Mouse (Mus musculus): ENCODE measurements around the gene Arg2. TPM values are rescaled to one million over a fixed set of nuclear protein-coding genes. Genes with fewer than 3 reads are reported as not detected.

The Arg2 gene
- polyA plus RNA-seq, 1 experiment, result 18.0 TPM

DNA sequence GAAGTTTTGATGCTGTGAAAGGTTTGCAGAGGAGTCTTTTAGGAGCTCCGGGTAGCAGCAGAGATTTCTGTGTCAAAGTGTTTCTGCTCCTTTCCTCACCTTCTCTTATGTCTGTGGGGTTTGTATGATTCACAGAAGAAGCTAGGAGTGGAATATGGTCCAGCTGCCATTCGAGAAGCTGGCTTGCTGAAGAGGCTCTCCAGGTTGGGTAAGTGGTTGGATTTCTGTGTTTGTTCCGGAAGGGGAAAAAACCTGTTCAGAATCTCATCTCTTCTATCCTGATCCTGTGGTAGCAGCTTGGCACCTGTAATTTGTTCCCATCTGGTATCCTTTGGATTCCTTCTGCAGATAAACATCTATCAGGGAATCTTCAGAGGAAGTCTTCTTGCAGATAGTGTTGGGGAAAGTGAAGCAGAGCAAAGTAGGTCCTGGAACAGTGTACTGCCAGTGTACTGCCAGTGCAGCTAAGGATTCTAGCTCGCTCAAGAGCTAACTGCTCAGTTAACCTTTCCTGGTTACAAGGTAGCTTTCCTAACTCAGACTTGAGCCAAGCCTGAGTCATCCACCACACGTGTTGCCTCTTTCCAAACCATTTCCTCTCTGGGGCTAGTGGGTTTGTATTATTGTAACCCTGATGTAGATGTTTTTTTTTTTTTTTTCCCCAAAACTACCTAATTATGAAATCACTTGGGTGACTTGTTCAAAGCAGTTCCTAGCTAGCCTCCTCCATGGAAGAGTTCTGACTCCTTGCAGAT is 1.3 kb downstream of the Arg2 start:
- DNase-seq (ENCODE audit: low read depth), result no peak
- TF ChIP-seq POLR2A (IDR thresholded peaks at IDR 0.05; ENCODE audit: borderline replicate concordance, extremely low read depth, insufficient read depth, insufficient read length, poor library complexity, severe bottlenecking) (no peak), CTCF (IDR thresholded peaks at IDR 0.05; ENCODE audit: borderline replicate concordance, extremely low read depth, insufficient read depth, insufficient read length) (no peak)

- no peak for TF ChIP-seq POLR2A (IDR thresholded peaks at IDR 0.05; ENCODE audit: borderline replicate concordance, extremely low read depth, insufficient read depth, insufficient read length, poor library complexity, severe bottlenecking)
- TF ChIP-seq CTCF (IDR thresholded peaks at IDR 0.05; ENCODE audit: borderline replicate concordance, extremely low read depth, insufficient read depth, insufficient read length), result no peak
- no peak for DNase-seq (ENCODE audit: low read depth)
These were observed 4.1 kb downstream of the Arg2 start for GRCm38 (mm10) chr12:79134676-79135075.

DNA sequence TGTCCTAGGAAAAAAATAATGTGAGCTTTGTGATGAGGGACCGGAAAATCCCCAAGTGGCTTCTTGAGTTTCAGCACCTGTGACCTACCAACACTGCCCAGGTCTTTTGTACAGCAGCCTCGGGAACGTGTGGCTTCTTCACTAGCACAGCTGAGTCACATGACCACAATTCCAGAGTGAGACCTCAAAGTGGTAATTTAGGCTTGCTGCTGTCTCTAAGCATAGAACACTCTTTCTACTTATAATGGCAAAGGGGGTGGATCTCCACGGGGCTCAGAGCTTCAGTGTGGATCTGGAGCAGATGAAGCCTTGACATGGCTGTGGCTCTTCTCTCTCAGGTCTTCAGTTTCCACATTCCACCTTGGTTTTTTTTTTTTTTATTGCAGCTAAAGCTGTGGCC is 4.5 kb downstream of the Arg2 start:
- TF ChIP-seq POLR2A (IDR thresholded peaks at IDR 0.05; ENCODE audit: borderline replicate concordance, extremely low read depth, insufficient read depth, insufficient read length, poor library complexity, severe bottlenecking), result no peak
- no peak for TF ChIP-seq CTCF (IDR thresholded peaks at IDR 0.05; ENCODE audit: borderline replicate concordance, extremely low read depth, insufficient read depth, insufficient read length)
- DNase-seq (ENCODE audit: low read depth), result no peak

GRCm38 (mm10) chr12:79136949-79137348 is 6.4 kb downstream of the Arg2 start:
- no peak for DNase-seq (ENCODE audit: low read depth)
- TF ChIP-seq POLR2A (IDR thresholded peaks at IDR 0.05; ENCODE audit: borderline replicate concordance, extremely low read depth, insufficient read depth, insufficient read length, poor library complexity, severe bottlenecking), result no peak
- no peak for TF ChIP-seq CTCF (IDR thresholded peaks at IDR 0.05; ENCODE audit: borderline replicate concordance, extremely low read depth, insufficient read depth, insufficient read length)

DNA sequence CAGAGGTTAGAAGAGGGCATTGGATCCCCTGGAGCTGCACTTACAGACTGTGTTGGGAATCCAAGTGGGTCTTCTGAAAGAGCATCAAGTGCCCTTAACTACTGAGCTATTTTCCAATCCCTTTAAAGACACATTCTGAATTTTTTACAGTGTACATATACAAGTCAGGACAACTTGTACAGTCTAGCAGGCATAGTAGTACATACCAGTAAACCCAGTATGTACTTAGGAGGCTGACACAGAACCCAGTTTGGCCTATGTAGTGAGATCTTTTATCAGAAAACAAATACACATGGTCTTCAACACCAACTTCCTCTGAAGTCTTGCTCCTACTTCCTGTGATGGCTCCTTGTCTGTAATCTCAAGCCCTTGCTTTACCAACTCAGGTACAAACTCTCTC is 8.4 kb downstream of the Arg2 start:
- DNase-seq (ENCODE audit: low read depth), result no peak
- TF ChIP-seq CTCF (IDR thresholded peaks at IDR 0.05; ENCODE audit: borderline replicate concordance, extremely low read depth, insufficient read depth, insufficient read length), result no peak
- no peak for TF ChIP-seq POLR2A (IDR thresholded peaks at IDR 0.05; ENCODE audit: borderline replicate concordance, extremely low read depth, insufficient read depth, insufficient read length, poor library complexity, severe bottlenecking)

- TF ChIP-seq POLR2A (IDR thresholded peaks at IDR 0.05; ENCODE audit: borderline replicate concordance, extremely low read depth, insufficient read depth, insufficient read length, poor library complexity, severe bottlenecking) (no peak), CTCF (IDR thresholded peaks at IDR 0.05; ENCODE audit: borderline replicate concordance, extremely low read depth, insufficient read depth, insufficient read length) (no peak)
- no peak for DNase-seq (ENCODE audit: low read depth)
These were observed 8.8 kb downstream of the Arg2 start for GRCm38 (mm10) chr12:79139417-79139816.

DNA sequence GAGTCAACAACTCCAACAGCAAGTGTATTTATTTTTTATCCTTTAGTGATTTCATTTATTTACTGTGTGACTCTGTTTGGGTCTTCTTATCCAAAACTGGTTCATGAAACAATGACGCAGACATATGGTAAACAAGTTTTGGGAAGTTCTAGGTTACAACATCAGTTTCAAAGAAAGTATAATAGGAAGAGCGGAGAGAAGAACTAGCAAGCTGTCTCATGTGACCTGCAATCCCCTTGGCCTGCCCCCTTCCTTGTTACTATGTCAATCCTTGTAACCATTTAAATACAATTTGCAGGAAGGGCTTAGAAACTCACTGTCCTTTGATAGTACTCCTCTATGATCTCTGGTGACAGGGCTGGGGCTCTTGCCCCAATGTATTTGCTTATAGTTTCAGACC is 10.2 kb downstream of the Arg2 start:
- no peak for TF ChIP-seq CTCF (IDR thresholded peaks at IDR 0.05; ENCODE audit: borderline replicate concordance, extremely low read depth, insufficient read depth, insufficient read length)
- TF ChIP-seq POLR2A (IDR thresholded peaks at IDR 0.05; ENCODE audit: borderline replicate concordance, extremely low read depth, insufficient read depth, insufficient read length, poor library complexity, severe bottlenecking), result no peak

GRCm38 (mm10) chr12:79141384-79141783 is 10.8 kb downstream of the Arg2 start:
- TF ChIP-seq POLR2A (IDR thresholded peaks at IDR 0.05; ENCODE audit: borderline replicate concordance, extremely low read depth, insufficient read depth, insufficient read length, poor library complexity, severe bottlenecking) (no peak), CTCF (IDR thresholded peaks at IDR 0.05; ENCODE audit: borderline replicate concordance, extremely low read depth, insufficient read depth, insufficient read length) (no peak)
- no peak for DNase-seq (ENCODE audit: low read depth)

More for the DNA sequence above, 10.2 kb downstream of the Arg2 start:
- no peak for DNase-seq (ENCODE audit: low read depth)

DNA sequence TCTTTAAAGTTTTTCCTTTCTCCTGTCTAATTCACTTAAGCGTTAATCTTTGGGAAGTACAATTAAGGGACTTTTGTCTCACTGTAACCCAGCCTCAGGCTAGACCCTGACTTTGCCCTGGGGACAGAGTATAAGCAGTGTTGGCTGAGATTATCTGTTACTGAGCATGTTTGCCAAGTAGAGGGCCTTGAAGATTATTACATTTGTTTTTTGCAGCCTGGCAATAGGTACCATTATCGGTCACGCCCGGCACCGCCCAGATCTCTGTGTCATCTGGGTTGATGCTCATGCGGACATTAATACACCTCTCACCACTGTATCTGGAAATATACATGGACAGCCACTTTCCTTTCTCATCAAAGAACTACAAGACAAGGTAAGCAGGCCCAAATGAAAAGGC is 19.1 kb downstream of the Arg2 start:
- no peak for DNase-seq (ENCODE audit: low read depth)
- TF ChIP-seq CTCF (IDR thresholded peaks at IDR 0.05; ENCODE audit: borderline replicate concordance, extremely low read depth, insufficient read depth, insufficient read length) (no peak), POLR2A (IDR thresholded peaks at IDR 0.05; ENCODE audit: borderline replicate concordance, extremely low read depth, insufficient read depth, insufficient read length, poor library complexity, severe bottlenecking) (no peak)

DNA sequence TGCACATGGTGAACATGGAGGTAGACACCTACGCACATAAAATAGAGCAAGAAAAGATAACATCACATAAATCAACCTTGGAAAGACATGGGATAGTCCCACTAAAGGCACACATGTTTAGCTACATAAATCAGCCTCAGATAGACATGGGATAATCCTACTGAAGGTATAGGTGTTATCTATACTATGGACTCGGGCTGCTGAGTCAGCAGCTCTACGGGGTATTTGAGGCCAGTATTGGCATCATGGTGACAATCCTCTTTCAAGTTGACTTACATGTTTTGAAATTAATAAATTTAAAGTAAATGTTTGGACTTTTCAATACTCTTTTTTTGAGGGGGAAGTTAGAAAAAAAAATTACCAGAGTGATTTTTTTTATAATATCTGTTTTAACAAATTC is 32.3 kb downstream of the Arg2 start:
- TF ChIP-seq CTCF (IDR thresholded peaks at IDR 0.05; ENCODE audit: borderline replicate concordance, extremely low read depth, insufficient read depth, insufficient read length), result no peak
- TF ChIP-seq POLR2A (IDR thresholded peaks at IDR 0.05; ENCODE audit: borderline replicate concordance, extremely low read depth, insufficient read depth, insufficient read length, poor library complexity, severe bottlenecking), result no peak

GRCm38 (mm10) chr12:79169173-79169572 is 38.6 kb downstream of the Arg2 start:
- DNase-seq (ENCODE audit: low read depth), result no peak
- TF ChIP-seq CTCF (IDR thresholded peaks at IDR 0.05; ENCODE audit: borderline replicate concordance, extremely low read depth, insufficient read depth, insufficient read length), result peak; percentile 25; the same call in 1 of the 2 replicates
- TF ChIP-seq POLR2A (IDR thresholded peaks at IDR 0.05; ENCODE audit: borderline replicate concordance, extremely low read depth, insufficient read depth, insufficient read length, poor library complexity, severe bottlenecking), result no peak

More for the DNA sequence above, 32.3 kb downstream of the Arg2 start:
- DNase-seq (ENCODE audit: low read depth), result no peak

GRCm38 (mm10) chr12:79170421-79170820 is 39.8 kb downstream of the Arg2 start:
- no peak for DNase-seq (ENCODE audit: low read depth)
- TF ChIP-seq CTCF (IDR thresholded peaks at IDR 0.05; ENCODE audit: borderline replicate concordance, extremely low read depth, insufficient read depth, insufficient read length) (no peak), POLR2A (IDR thresholded peaks at IDR 0.05; ENCODE audit: borderline replicate concordance, extremely low read depth, insufficient read depth, insufficient read length, poor library complexity, severe bottlenecking) (no peak)

All from brain, embryonic 14.5 days (tissue).